Mouse (Mus musculus): ENCODE data around the gene Tesmin. TPM values are rescaled to one million over a fixed set of nuclear protein-coding genes. Genes with fewer than 3 reads are reported as not detected.

Tesmin gene
- polyA plus RNA-seq, 1 experiment from 2014 or later, result 0.37 TPM

DNA sequence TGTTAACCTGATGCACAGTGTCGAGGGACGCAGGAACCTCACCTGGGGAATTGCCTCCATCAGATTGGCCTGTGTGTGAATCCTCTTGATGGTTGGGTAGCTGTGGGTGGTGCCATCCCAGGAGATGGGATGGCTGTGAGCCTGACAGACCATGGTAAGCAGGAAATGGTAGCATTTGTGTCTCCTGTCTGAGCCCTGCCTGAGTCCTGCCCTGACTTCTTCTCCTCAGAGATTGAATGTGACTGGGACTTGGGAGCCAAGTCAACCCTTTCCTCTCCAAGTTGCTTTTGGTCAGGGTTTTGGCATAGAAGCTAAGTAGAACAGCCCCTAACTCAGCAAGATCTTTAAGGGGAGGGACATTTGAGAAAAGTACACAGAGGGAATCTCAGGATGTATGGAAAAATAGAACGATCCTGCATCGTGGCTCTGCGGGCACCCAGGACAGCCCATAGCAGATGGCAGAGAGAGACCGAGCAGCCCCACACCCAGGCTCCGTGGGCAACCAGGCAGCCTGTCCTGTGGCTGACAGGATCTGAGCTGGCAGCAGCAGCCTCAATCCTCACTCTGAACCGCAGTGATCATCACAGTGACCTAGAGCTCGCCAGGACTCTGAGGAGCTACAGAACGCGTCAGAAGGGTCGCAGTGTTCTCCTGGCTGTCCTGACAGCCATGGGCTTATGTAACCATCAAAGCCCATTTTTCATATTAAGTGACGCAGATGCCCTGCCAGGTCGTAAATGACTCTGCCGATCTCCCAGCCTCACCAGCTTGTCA lies 39.6 kb downstream of the Tesmin start:
- H3K9ac ChIP-seq, result no peak overlapping the region
- no peaks in the 10 kb centered on the region for H3K4me1 ChIP-seq
- H3K27me3 ChIP-seq, result no peaks in the 10 kb centered on the region
- no peak overlapping the region for H3K4me3 ChIP-seq
- H3K27ac ChIP-seq, result no peak overlapping the region
- ATAC-seq (ENCODE audit: insufficient number of reproducible peaks, insufficient read depth, low FRiP score, low TSS enrichment), result no peak
- WGBS, result 87% methylated on average over 15 of the region's 15 CpGs
- H3K36me3 ChIP-seq, result no peaks in the 10 kb centered on the region
- H3K4me2 ChIP-seq (replicated peaks), result no peak overlapping the region
- H3K9me3 ChIP-seq, result no peaks in the 10 kb centered on the region

DNA sequence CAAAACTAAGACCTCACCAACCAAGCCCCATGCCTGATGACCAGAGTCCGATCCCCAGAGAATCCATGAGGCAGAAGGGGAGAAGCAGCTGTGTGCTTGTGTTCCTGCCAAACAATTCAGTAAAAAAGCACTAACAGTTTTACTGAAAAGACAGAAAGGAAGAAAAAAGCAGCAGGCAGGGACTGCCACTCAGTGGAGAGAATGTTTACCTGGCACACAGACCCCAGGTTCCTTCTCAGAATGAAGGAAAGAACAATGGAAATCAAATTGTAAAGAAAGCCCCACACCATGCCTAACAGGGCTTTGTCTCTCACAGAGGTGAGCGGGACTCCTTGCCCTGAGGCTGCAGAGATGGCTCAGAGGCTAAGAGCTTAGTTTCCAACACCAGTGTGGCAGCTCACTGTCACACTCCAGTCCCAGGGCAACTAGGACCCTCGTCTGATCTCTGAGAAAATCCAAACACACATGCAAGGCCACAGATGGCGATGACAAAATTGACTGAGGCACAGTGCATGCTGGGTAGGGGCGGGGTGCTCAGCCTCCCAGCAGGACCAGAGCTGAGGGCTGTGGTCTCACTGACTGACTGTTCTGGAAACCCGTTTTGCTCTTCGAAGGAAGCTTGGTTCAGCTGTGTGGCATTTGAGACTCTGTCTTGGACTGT lies 40.6 kb downstream of the Tesmin start:
- WGBS, result 46% methylated on average over 7 of the region's 7 CpGs
- peaks cover 9% of the 10 kb centered on the region; the same call in 1 of the 2 replicates for H3K4me1 ChIP-seq
- H3K36me3 ChIP-seq, result no peaks in the 10 kb centered on the region
- ATAC-seq (ENCODE audit: insufficient number of reproducible peaks, insufficient read depth, low FRiP score, low TSS enrichment), result no peak
- H3K27me3 ChIP-seq, result no peaks in the 10 kb centered on the region
- H3K9ac ChIP-seq, result no peak overlapping the region
- no peaks in the 10 kb centered on the region for H3K9me3 ChIP-seq
- no peak overlapping the region for H3K27ac ChIP-seq
- no peak overlapping the region for H3K4me3 ChIP-seq
- H3K4me2 ChIP-seq (replicated peaks), result no peak overlapping the region

DNA sequence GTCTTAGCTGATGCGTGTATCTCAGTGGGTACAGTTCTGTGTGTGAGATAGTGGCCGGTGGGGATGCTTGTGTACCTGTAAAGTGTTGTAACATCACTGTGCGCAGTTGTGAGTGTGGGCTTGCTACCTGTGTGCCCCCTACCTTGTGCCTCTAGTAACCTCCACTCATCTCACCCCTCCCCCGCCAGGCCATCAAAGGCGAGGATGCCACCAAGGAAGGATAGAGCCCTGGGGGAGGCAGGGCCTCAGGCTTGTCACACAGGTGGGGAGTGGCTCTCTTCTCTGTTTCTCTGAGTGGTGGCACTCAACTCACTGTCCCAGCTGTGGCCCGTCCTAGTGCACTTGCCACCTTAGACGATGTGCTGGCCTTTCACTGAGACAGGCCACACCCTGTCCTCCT lies 42.4 kb downstream of the Tesmin start:
- Histone ChIP-seq H3K36me3 (no peaks in the 10 kb centered on the region), H3K4me1 (peaks cover 9% of the 10 kb centered on the region; the same call in 1 of the 2 replicates), H3K9ac (no peak overlapping the region), H3K9me3 (no peaks in the 10 kb centered on the region), H3K27ac (no peak overlapping the region), H3K4me3 (no peak overlapping the region), H3K4me2 (replicated peaks) (no peak overlapping the region), H3K27me3 (no peaks in the 10 kb centered on the region)
- 63% methylated on average over 7 of the region's 7 CpGs for WGBS
- no peak for ATAC-seq (ENCODE audit: insufficient number of reproducible peaks, insufficient read depth, low FRiP score, low TSS enrichment)

DNA sequence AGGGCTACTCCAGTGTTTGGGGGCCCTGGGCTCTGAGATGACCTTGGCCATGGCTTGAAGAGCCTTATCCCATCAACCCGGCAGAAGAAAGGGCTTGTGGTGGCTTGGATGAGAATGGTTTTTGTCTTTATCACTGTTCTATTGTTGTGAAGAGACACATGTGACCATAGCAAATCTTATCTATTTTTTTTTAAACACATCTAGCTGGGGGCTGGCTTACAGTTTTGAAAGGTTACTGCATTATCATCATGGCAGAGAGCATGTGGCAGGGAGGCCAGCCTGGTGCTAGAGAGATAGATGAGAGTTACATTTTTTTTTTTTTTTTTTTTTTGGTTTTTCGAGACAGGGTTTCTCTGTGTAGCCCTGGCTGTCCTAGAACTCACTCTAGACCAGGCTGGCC lies 43.3 kb downstream of the Tesmin start:
- 100% methylated on average over 1 of the region's 2 CpGs for WGBS
- H3K9ac ChIP-seq, result no peak overlapping the region
- H3K27me3 ChIP-seq, result no peaks in the 10 kb centered on the region
- H3K9me3 ChIP-seq, result no peaks in the 10 kb centered on the region
- H3K4me2 ChIP-seq (replicated peaks), result no peak overlapping the region
- no peak for ATAC-seq (ENCODE audit: insufficient number of reproducible peaks, insufficient read depth, low FRiP score, low TSS enrichment)
- peaks cover 9% of the 10 kb centered on the region; the same call in 1 of the 2 replicates for H3K4me1 ChIP-seq
- H3K27ac ChIP-seq, result no peak overlapping the region
- H3K4me3 ChIP-seq, result no peak overlapping the region
- H3K36me3 ChIP-seq, result no peaks in the 10 kb centered on the region

DNA sequence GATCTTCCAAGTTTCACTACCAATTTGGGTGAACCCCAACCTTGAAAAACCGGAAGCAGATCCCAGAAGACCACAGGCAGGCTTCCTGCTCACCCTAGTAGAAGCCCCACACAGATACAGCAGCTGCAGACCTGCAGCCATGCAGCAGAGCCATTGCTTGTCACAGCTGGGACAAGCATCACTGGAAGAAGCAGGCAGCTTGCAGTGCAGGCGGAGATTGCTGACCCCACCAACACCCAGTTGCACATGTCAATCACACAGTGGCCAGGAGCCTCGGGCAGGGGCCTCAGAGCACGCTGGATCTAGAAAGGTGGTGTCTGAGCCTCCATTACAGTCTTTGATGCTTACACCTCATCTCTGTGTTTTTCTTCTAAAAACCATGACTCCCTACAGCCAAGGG lies 45.5 kb downstream of the Tesmin start:
- Histone ChIP-seq H3K27ac (no peak overlapping the region), H3K9ac (no peak overlapping the region), H3K9me3 (no peaks in the 10 kb centered on the region), H3K4me2 (replicated peaks) (no peak overlapping the region), H3K36me3 (no peaks in the 10 kb centered on the region), H3K27me3 (no peaks in the 10 kb centered on the region), H3K4me1 (peaks cover 9% of the 10 kb centered on the region; the same call in 1 of the 2 replicates), H3K4me3 (no peak overlapping the region)
- 27% methylated on average over 4 of the region's 4 CpGs for WGBS
- no peak for ATAC-seq (ENCODE audit: insufficient number of reproducible peaks, insufficient read depth, low FRiP score, low TSS enrichment)

DNA sequence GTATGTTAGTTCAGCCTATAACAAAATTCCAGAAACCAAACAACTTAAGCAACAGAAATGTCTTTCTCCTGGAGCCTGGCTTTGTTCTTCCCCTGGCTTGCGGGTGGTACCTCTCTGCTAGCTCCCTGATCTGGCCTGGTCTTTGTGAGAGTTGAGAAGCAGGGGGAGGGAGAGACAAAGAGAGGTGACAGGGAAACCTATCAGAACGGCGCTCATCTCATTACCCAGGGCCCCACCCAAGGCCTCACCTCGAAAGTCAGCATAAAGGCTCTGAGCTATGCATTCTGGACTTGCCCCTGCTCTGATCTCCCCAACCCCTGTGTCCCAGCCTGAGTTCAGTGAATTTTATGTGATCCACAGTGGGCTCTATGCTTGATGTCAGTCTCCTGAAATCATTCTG lies 46.0 kb downstream of the Tesmin start:
- 53% methylated on average over 4 of the region's 4 CpGs for WGBS
- H3K4me3 ChIP-seq, result no peak overlapping the region
- no peaks in the 10 kb centered on the region for H3K36me3 ChIP-seq
- H3K27ac ChIP-seq, result no peak overlapping the region
- no peaks in the 10 kb centered on the region for H3K27me3 ChIP-seq
- H3K9ac ChIP-seq, result no peak overlapping the region
- no peak overlapping the region for H3K4me2 ChIP-seq (replicated peaks)
- peaks cover 9% of the 10 kb centered on the region; the same call in 1 of the 2 replicates for H3K4me1 ChIP-seq
- ATAC-seq (ENCODE audit: insufficient number of reproducible peaks, insufficient read depth, low FRiP score, low TSS enrichment), result no peak
- no peaks in the 10 kb centered on the region for H3K9me3 ChIP-seq

DNA sequence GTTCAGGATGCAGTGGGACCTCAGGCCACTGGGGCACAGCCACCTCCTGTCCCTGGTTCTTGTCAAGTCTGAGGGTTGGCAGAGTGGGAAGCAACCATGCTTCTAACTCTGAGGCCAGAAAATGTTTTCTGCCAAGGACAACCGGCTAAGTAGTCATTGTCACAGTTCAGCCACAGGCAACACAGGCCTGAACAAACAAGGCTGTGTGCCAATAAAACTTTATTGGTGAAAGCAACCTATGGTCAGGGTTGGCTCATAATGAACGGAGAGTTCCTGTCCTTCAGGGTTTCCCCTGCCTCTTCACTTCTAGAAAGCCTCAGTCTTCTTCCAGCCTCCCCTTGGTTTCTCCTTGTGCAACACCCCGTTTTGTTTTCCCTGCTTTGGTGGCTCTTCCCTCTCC lies 47.2 kb downstream of the Tesmin start:
- peaks cover 9% of the 10 kb centered on the region; the same call in 1 of the 2 replicates for H3K4me1 ChIP-seq
- H3K9ac ChIP-seq, result no peak overlapping the region
- H3K9me3 ChIP-seq, result no peaks in the 10 kb centered on the region
- WGBS, result 82% methylated on average over 3 of the region's 3 CpGs
- no peak overlapping the region for H3K27ac ChIP-seq
- no peaks in the 10 kb centered on the region for H3K27me3 ChIP-seq
- H3K4me3 ChIP-seq, result no peak overlapping the region
- no peak for ATAC-seq (ENCODE audit: insufficient number of reproducible peaks, insufficient read depth, low FRiP score, low TSS enrichment)
- H3K4me2 ChIP-seq (replicated peaks), result no peak overlapping the region
- no peaks in the 10 kb centered on the region for H3K36me3 ChIP-seq

DNA sequence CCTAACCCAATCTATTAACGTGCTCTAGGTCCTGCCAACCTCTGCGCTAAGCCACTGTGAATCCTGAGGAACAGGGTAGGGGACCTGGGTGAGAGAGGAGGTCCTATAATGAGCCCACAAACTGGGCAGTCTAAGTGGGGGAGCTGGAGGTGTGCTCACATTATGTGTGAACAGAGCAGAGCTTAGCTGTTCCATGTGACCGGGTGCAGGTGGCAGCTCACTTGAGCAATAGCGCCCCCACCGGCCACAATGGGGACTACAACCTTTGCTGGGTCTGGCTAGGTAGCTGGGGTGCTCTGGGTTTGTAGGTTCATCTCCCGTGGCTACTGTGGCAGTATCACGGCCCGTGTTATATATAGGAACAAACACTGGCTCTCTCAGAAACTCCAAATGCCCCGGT lies 48.2 kb downstream of the Tesmin start:
- H3K4me3 ChIP-seq, result no peak overlapping the region
- ATAC-seq (ENCODE audit: insufficient number of reproducible peaks, insufficient read depth, low FRiP score, low TSS enrichment), result no peak
- no peak overlapping the region for H3K9ac ChIP-seq
- no peaks in the 10 kb centered on the region for H3K27me3 ChIP-seq
- H3K9me3 ChIP-seq, result no peaks in the 10 kb centered on the region
- WGBS, result 50% methylated on average over 9 of the region's 9 CpGs
- H3K27ac ChIP-seq, result no peak overlapping the region
- peaks cover 9% of the 10 kb centered on the region; the same call in 1 of the 2 replicates for H3K4me1 ChIP-seq
- H3K36me3 ChIP-seq, result no peaks in the 10 kb centered on the region
- no peak overlapping the region for H3K4me2 ChIP-seq (replicated peaks)

DNA sequence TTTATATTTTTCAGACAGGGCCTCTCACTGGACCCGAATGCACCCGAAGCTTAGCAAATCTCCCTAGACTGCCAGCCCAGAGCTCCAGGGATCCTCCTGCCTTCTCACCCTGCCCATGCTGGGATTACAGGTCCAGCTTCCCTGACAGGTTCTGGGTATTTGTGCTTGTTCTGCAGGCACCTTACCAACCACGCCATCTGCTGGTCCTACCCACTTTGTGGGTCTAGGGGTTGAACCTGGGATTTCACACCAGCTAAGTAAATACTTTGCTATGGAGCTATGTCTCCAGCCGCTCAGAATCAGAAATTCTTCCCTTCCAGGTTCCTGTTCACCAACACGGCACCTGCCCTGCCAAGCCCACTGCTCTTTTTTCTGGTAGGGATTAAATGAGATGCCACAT lies 49.3 kb downstream of the Tesmin start:
- H3K27ac ChIP-seq, result no peak overlapping the region
- H3K4me1 ChIP-seq, result peaks cover 9% of the 10 kb centered on the region; the same call in 1 of the 2 replicates
- no peak overlapping the region for H3K9ac ChIP-seq
- H3K4me3 ChIP-seq, result no peak overlapping the region
- no peak overlapping the region for H3K4me2 ChIP-seq (replicated peaks)
- 71% methylated on average over 5 of the region's 5 CpGs for WGBS
- ATAC-seq (ENCODE audit: insufficient number of reproducible peaks, insufficient read depth, low FRiP score, low TSS enrichment), result no peak
- H3K9me3 ChIP-seq, result no peaks in the 10 kb centered on the region
- H3K27me3 ChIP-seq, result no peaks in the 10 kb centered on the region
- H3K36me3 ChIP-seq, result no peaks in the 10 kb centered on the region

DNA sequence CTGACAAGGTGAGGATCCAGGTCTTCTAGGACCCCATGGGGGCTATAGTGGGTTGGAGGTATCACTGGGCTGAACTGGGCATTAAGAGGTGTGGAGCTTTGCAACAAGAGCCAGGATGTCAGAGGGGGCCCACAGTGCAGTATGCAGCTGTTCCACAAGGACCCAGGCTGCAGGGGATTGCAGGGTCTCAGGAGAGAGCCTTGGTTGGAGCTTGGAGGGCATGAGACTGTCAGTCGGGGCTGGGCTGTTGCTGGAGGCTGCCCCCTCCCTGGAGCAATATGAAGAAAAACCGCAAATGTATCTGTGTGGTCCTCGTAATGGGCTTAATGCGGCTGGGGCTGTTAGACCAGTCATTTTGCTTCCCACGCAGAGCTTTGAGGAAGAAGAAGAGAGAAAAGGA lies 52.0 kb downstream of the Tesmin start:
- Histone ChIP-seq H3K9ac (no peak overlapping the region), H3K4me2 (replicated peaks) (no peak overlapping the region), H3K27me3 (no peaks in the 10 kb centered on the region), H3K4me3 (no peak overlapping the region), H3K36me3 (no peaks in the 10 kb centered on the region), H3K4me1 (no peaks in the 10 kb centered on the region), H3K9me3 (no peaks in the 10 kb centered on the region), H3K27ac (no peak overlapping the region)
- 37% methylated on average over 5 of the region's 5 CpGs for WGBS
- ATAC-seq (ENCODE audit: insufficient number of reproducible peaks, insufficient read depth, low FRiP score, low TSS enrichment), result 0 out of 2 replicates have a peak, but pooled peaks have one; percentile 30

DNA sequence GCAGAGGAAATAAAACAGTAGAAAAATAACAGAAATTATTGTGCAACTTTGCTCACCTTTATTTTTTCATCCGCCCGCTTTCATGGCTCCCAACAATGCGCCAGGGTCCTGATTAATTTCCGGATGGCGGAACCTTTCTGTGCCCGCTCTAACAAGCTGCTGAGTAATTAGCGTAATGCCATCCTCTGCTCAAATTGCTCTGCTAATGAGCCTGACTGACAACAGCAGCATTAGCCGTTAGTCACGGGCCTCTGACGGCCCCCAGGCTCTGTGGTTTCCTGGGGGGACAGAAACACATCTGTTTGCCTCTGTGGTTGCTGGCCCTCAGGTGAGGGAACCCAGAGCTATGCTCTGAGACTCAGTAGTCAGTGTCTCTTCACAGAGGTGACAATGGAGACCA lies 52.4 kb downstream of the Tesmin start:
- no peak overlapping the region for H3K27ac ChIP-seq
- no peak overlapping the region for H3K4me2 ChIP-seq (replicated peaks)
- H3K27me3 ChIP-seq, result no peaks in the 10 kb centered on the region
- no peaks in the 10 kb centered on the region for H3K36me3 ChIP-seq
- no peaks in the 10 kb centered on the region for H3K4me1 ChIP-seq
- H3K9me3 ChIP-seq, result no peaks in the 10 kb centered on the region
- WGBS, result 31% methylated on average over 10 of the region's 10 CpGs
- H3K9ac ChIP-seq, result no peak overlapping the region
- no peak overlapping the region for H3K4me3 ChIP-seq
- ATAC-seq (ENCODE audit: insufficient number of reproducible peaks, insufficient read depth, low FRiP score, low TSS enrichment), result no peak

DNA sequence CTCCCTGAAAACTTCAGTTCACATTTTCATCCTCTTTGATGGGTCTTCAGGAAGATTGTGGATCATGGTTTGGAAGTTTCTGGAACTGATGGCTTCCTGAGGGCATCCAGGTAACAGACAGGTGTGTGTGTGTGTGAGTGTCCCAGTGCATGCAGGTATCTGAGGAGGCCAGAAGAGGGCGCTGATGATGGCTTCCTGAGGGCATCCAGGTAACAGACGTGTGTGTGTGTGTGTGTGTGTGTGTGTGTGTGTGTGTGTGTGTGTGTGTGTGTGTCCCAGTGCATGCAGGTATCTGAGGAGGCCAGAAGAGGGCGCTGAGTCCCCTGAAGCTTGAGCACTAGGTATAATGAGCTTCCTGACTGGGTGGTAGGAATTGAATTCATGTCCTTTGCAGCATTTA lies 58.7 kb downstream of the Tesmin start:
- H3K36me3 ChIP-seq, result no peaks in the 10 kb centered on the region
- 0 out of 2 replicates have a peak, but pooled peaks cover 4% of the 10 kb centered on the region for H3K4me1 ChIP-seq
- WGBS, result 64% methylated on average over 3 of the region's 3 CpGs
- no peak for ATAC-seq (ENCODE audit: insufficient number of reproducible peaks, insufficient read depth, low FRiP score, low TSS enrichment)
- no peak overlapping the region for H3K27ac ChIP-seq
- no peak overlapping the region for H3K4me3 ChIP-seq
- H3K9me3 ChIP-seq, result no peaks in the 10 kb centered on the region
- H3K27me3 ChIP-seq, result no peaks in the 10 kb centered on the region
- no peak overlapping the region for H3K4me2 ChIP-seq (replicated peaks)
- H3K9ac ChIP-seq, result no peak overlapping the region
